Mouse (Mus musculus) C2C12 (cell line): ENCODE measurements around the gene Chga.

Experiments
- CEBPB ChIP-seq: IDR thresholded peaks from one replicate; pipeline ENCODE4 v1.6.1; 2011; ENCODE audit warnings: low read depth, mild to moderate bottlenecking, control low read depth, moderate library complexity
- CTCF ChIP-seq: IDR thresholded peaks from one replicate; pipeline ENCODE4 v1.5.1; 2011; ENCODE audit not compliant: control insufficient read depth, insufficient read depth, insufficient read length
- MAX ChIP-seq: IDR thresholded peaks from one replicate; pipeline ENCODE4 v1.6.1; 2011; ENCODE audit warnings: mild to moderate bottlenecking, control low read depth

- TF ChIP-seq CTCF (no peak), MAX (no peak), CEBPB (no peak)
These were observed 22.1 kb downstream of the Chga start for GRCm38 (mm10) chr12:102576659-102577398.
